Mouse (Mus musculus): ENCODE measurements around the gene Grn.

Grn gene

GRCm38 (mm10) chr11:102480111-102480510, 50.0 kb downstream of the Grn start:
- DNase-seq (ENCODE audit: low spot score), result no peak

GRCm38 (mm10) chr11:102480897-102481296, 50.8 kb downstream of the Grn start:
- no peak for DNase-seq (ENCODE audit: low spot score)

- DNase-seq (ENCODE audit: low spot score), result no peak
Observed at GRCm38 (mm10) chr11:102481779-102482178, 51.7 kb downstream of the Grn start.

Measured in ovary, postnatal 14 days (tissue).